Mouse (Mus musculus) effector memory CD4-positive, alpha-beta T cell, adult 7 months (primary cell): ENCODE results near the gene Armcx5. TPM values are rescaled to one million over a fixed set of nuclear protein-coding genes. Genes with fewer than 3 reads are reported as not detected.

Experiments
- polyA plus RNA-seq: library from polyadenylated mRNA; unstranded; fragments of 100-300 nt; shearing (Covaris generic); gene quantifications from one replicate; pipeline ENCODE4 v1.2.1, GENCODE M21; 2017

The Armcx5 gene
- polyA plus RNA-seq = 30.9 TPM

GRCm38 (mm10) chrX:135742304-135743055 lies at the start of gene Armcx5, which contains the start of gene Gprasp1:
Armcx5 (plus strand) TSS chrX:135742733.
Gprasp1 (plus strand) TSS chrX:135742733.

GRCm38 (mm10) chrX:135693633-135694032 lies 48.9 kb upstream of the Armcx5 start, which contains the start of gene Tcp11x2:
Tcp11x2 (minus strand) TSS chrX:135693790.

GRCm38 (mm10) chrX:135725161-135725560 lies 17.4 kb upstream of the Armcx5 start, which contains the start of gene Tmsb15a:
Tmsb15a (minus strand) TSS chrX:135725261.

Other genes starting within 250 kb of the Armcx5 start
- 0.77 TPM for gene AV320801, start 248.1 kb upstream of the Armcx5 start, polyA plus RNA-seq
- not detected for gene Nxf7, start 144.0 kb upstream of the Armcx5 start, polyA plus RNA-seq
- gene Prame, start 115.0 kb upstream of the Armcx5 start, polyA plus RNA-seq = not detected
- not detected for gene Tcp11x2, start 48.9 kb upstream of the Armcx5 start, polyA plus RNA-seq
- gene Tmsb15a, start 17.5 kb upstream of the Armcx5 start, polyA plus RNA-seq = not detected
- gene Gprasp1, start within 50 bp of the Armcx5 start, polyA plus RNA-seq = 31.2 TPM
- 14.8 TPM for gene Bhlhb9, start 54.9 kb downstream of the Armcx5 start, polyA plus RNA-seq
- gene Gprasp2, start 96.3 kb downstream of the Armcx5 start, polyA plus RNA-seq = 13.0 TPM